Mouse (Mus musculus) hindbrain, embryonic 15.5 days (tissue): ENCODE data around the gene Lect2. TPM values are rescaled to one million over a fixed set of nuclear protein-coding genes. Genes with fewer than 3 reads are reported as not detected.

Experiments
- ATAC-seq: fragments of 200-750 bp; cut with Nextera tagmentation; 2 replicates; pipeline ENCODE4 v1.8.0; 2017; ENCODE audit warnings: low read depth, moderate number of reproducible peaks, moderate TSS enrichment; ENCODE audit not compliant: low FRiP score
- H3K27ac ChIP-seq: fragments of 300-500 bp; sonication (generic); replicated peaks from 2 replicates; pipeline ENCODE4 v1.5.1; 2015; ENCODE audit warnings: mild to moderate bottlenecking, inconsistent platforms
- H3K27me3 ChIP-seq: fragments of 300-500 bp; sonication (generic); 2 replicates; pipeline ENCODE4 v1.6.1; 2015; ENCODE audit warnings: control low read depth, inconsistent platforms
- H3K36me3 ChIP-seq: fragments of 300-500 bp; sonication (generic); 2 replicates; pipeline ENCODE4 v1.6.1; 2015; ENCODE audit warnings: control low read depth, inconsistent platforms
- H3K4me1 ChIP-seq: fragments of 300-500 bp; sonication (generic); replicated peaks from 2 replicates; pipeline ENCODE4 v1.6.1; 2015; ENCODE audit warnings: control low read depth, inconsistent platforms
- H3K4me2 ChIP-seq: fragments of 300-500 bp; sonication (generic); 2 replicates; pipeline ENCODE4 v1.6.1; 2015; ENCODE audit warnings: moderate library complexity, mild to moderate bottlenecking, inconsistent platforms
- H3K4me3 ChIP-seq: fragments of 300-500 bp; sonication (generic); 2 replicates; pipeline ENCODE4 v1.5.1; 2015; ENCODE audit warnings: mild to moderate bottlenecking, inconsistent platforms
- H3K9ac ChIP-seq: fragments of 300-500 bp; sonication (generic); 2 replicates; pipeline ENCODE4 v1.6.1; 2015; ENCODE audit warnings: inconsistent platforms
- H3K9me3 ChIP-seq: fragments of 300-500 bp; sonication (generic); 2 replicates; pipeline ENCODE4 v1.6.1; 2016; ENCODE audit warnings: control low read depth, inconsistent platforms
- WGBS: fragments of 180-500 bp; shearing (Covaris S2); methylation state at CpG from one replicate; pipeline ENCODE4 v1.1.7; 2015; 5-methylcytosine and 5-hydroxymethylcytosine counted together
- polyA plus RNA-seq: library from polyadenylated mRNA; unstranded; fragments of >200 nt; fragmentation: Nextera tagmentation; extraction: Ambion mirVana; gene quantifications from 2 replicates; pipeline ENCODE4 v1.2.1, GENCODE M21; 2015

Lect2 gene
- polyA plus RNA-seq, 1 experiment from 2014 or later, result 0.18 TPM

- ATAC-seq, result no peak
- Histone ChIP-seq H3K4me2 (no peak overlapping the region), H3K36me3 (no peaks in the 10 kb centered on the region), H3K4me3 (no peak overlapping the region), H3K9ac (no peak overlapping the region), H3K4me1 (no peaks in the 10 kb centered on the region), H3K27me3 (no peaks in the 10 kb centered on the region), H3K27ac (no peak overlapping the region), H3K9me3 (no peaks in the 10 kb centered on the region)
- WGBS, result 89% methylated on average over 8 of the region's 8 CpGs
Observed at GRCm38 (mm10) chr13:56500636-56501035, 47.7 kb downstream of the Lect2 start.

- ATAC-seq, result no peak
- 84% methylated on average over 3 of the region's 3 CpGs for WGBS
- H3K36me3 ChIP-seq, result no peaks in the 10 kb centered on the region
- H3K4me1 ChIP-seq, result no peaks in the 10 kb centered on the region
- H3K4me2 ChIP-seq, result no peak overlapping the region
- H3K4me3 ChIP-seq, result no peak overlapping the region
- H3K27me3 ChIP-seq, result no peaks in the 10 kb centered on the region
- H3K9ac ChIP-seq, result no peak overlapping the region
- no peak overlapping the region for H3K27ac ChIP-seq
- no peaks in the 10 kb centered on the region for H3K9me3 ChIP-seq
Observed at GRCm38 (mm10) chr13:56500132-56500531, 48.2 kb downstream of the Lect2 start.

GRCm38 (mm10) chr13:56494440-56494839 lies 53.9 kb downstream of the Lect2 start:
- Histone ChIP-seq H3K27ac (no peak overlapping the region), H3K27me3 (no peaks in the 10 kb centered on the region), H3K36me3 (no peaks in the 10 kb centered on the region), H3K4me1 (no peaks in the 10 kb centered on the region), H3K9ac (no peak overlapping the region), H3K9me3 (no peaks in the 10 kb centered on the region; the same call in 1 of the 2 replicates), H3K4me2 (no peak overlapping the region), H3K4me3 (no peak overlapping the region)
- 34% methylated on average over 3 of the region's 3 CpGs for WGBS
- ATAC-seq, result no peak

Other genes with a start within 250 kb of the Lect2 start
- gene Gm3045, start 121.9 kb downstream of the Lect2 start, polyA plus RNA-seq, result not detected in 2 replicates
- not detected in 2 replicates for gene Slc25a48, start 110.1 kb downstream of the Lect2 start, polyA plus RNA-seq
- gene Il9, start 66.3 kb downstream of the Lect2 start, polyA plus RNA-seq, result not detected in 2 replicates
- gene Fbxl21, start 26.0 kb downstream of the Lect2 start, polyA plus RNA-seq, result 2.6 and 3.4 TPM in 2 replicates
- gene Tgfbi, start 61.0 kb upstream of the Lect2 start, polyA plus RNA-seq, result 5.6 and 7.7 TPM in 2 replicates
- 20.2 and 20.8 TPM in 2 replicates for gene Smad5, start 154.5 kb upstream of the Lect2 start, polyA plus RNA-seq
- 2.4 and 3.2 TPM in 2 replicates for gene Gm45623, start 205.3 kb upstream of the Lect2 start, polyA plus RNA-seq